Comparison of ENCODE assay signal across 10 mouse cellular contexts in genomic region chr17:29439992-29440391, GRCm38 (mm10). TPM values are rescaled to one million over a fixed set of nuclear protein-coding genes. Genes with fewer than 3 reads are reported as not detected.
DNase-seq lines count a peak whose midpoint lies in the region; ATAC-seq lines count a peak whose summit lies in the region.
"Had no signal": no experiment of that assay in that cellular context is flagged by ENCODE, and none has a peak within 500 bp of the region (broad histone marks: within the 10 kb centered on the region; RNA-seq: fewer than 3 reads in every experiment).

No protein-coding gene starts in this region.

- no peak overlapping the region for H3K4me3 ChIP-seq in neural tube, embryonic 13.5 days
- H3K4me3 ChIP-seq in neural tube, embryonic 15.5 days (replicated peaks), result no peak overlapping the region
- no peak overlapping the region for H3K4me3 ChIP-seq in intestine, embryonic 14.5 days (ENCODE audit: low read depth, low read length)
- no peak overlapping the region for H3K4me3 ChIP-seq in stomach, embryonic 15.5 days (replicated peaks)
- H3K4me3 ChIP-seq in kidney, embryonic 14.5 days (ENCODE audit: low read length), result no peak overlapping the region
- no peak overlapping the region for H3K4me3 ChIP-seq in hindbrain, embryonic 11.5 days (ENCODE audit: low read depth, low read length)

- 0 out of 2 replicates have a peak overlapping the region, but pooled peaks have one; percentile 38 for H3K27ac ChIP-seq in neural tube, embryonic 13.5 days (replicated peaks)
- H3K27ac ChIP-seq in neural tube, embryonic 15.5 days (replicated peaks), result no peak overlapping the region; the same call in 1 of the 2 replicates
- no peak overlapping the region for H3K27ac ChIP-seq in intestine, embryonic 14.5 days (ENCODE audit: low read depth)
- peak overlapping the region; percentile 32; the same call in 1 of the 2 replicates for H3K27ac ChIP-seq in stomach, embryonic 15.5 days
- no peak overlapping the region for H3K27ac ChIP-seq in kidney, embryonic 14.5 days (ENCODE audit: low read depth, low read length)
- H3K27ac ChIP-seq in hindbrain, embryonic 11.5 days (ENCODE audit: low read depth, low read length), result no peak overlapping the region; the same call in 1 of the 2 replicates

- H3K9ac ChIP-seq in neural tube, embryonic 13.5 days, result peak overlapping the region; percentile 22; the same call in 1 of the 2 replicates
- no peak overlapping the region for H3K9ac ChIP-seq in neural tube, embryonic 15.5 days (replicated peaks)
- H3K9ac ChIP-seq in intestine, embryonic 14.5 days (ENCODE audit: low read length), result no peak overlapping the region
- H3K9ac ChIP-seq in stomach, embryonic 15.5 days, result no peak overlapping the region
- H3K9ac ChIP-seq in kidney, embryonic 14.5 days (ENCODE audit: low read depth, low read length), result no peak overlapping the region
- no peak overlapping the region for H3K9ac ChIP-seq in hindbrain, embryonic 11.5 days (ENCODE audit: low read depth, low read length)

- H3K36me3 ChIP-seq in neural tube, embryonic 13.5 days, result no peaks in the 10 kb centered on the region
- no peaks in the 10 kb centered on the region for H3K36me3 ChIP-seq in neural tube, embryonic 15.5 days
- H3K36me3 ChIP-seq in intestine, embryonic 14.5 days (ENCODE audit: control insufficient read depth, insufficient read depth, low read length), result no peaks in the 10 kb centered on the region
- no peaks in the 10 kb centered on the region for H3K36me3 ChIP-seq in stomach, embryonic 15.5 days
- no peaks in the 10 kb centered on the region for H3K36me3 ChIP-seq in kidney, embryonic 14.5 days (ENCODE audit: control insufficient read depth, insufficient read depth, low read length)
- no peaks in the 10 kb centered on the region for H3K36me3 ChIP-seq in hindbrain, embryonic 11.5 days (ENCODE audit: control insufficient read depth, insufficient read depth, low read length)

- ATAC-seq in neural tube, embryonic 13.5 days (ENCODE audit: low read depth), result no peak
- no peak for ATAC-seq in neural tube, embryonic 15.5 days (ENCODE audit: low FRiP score)
- ATAC-seq in intestine, embryonic 14.5 days (replicated peaks; ENCODE audit: low FRiP score, low TSS enrichment, low read depth), result 0 out of 2 replicates have a peak, but pooled peaks have one; percentile 6
- ATAC-seq in stomach, embryonic 15.5 days (ENCODE audit: insufficient read depth, low FRiP score, low read depth), result 0 out of 2 replicates have a peak, but pooled peaks have one; percentile 14
- ATAC-seq in kidney, embryonic 14.5 days (ENCODE audit: low FRiP score, low TSS enrichment), result no peak
- no peak for ATAC-seq in hindbrain, embryonic 11.5 days (ENCODE audit: low FRiP score)

- H3K4me1 ChIP-seq in neural tube, embryonic 13.5 days (replicated peaks), result peaks cover 45% of the 10 kb centered on the region
- H3K4me1 ChIP-seq in neural tube, embryonic 15.5 days, result peaks cover 23% of the 10 kb centered on the region
- peaks cover 19% of the 10 kb centered on the region for H3K4me1 ChIP-seq in intestine, embryonic 14.5 days (replicated peaks; ENCODE audit: control insufficient read depth, insufficient read depth, low read length)
- H3K4me1 ChIP-seq in stomach, embryonic 15.5 days, result peaks cover 28% of the 10 kb centered on the region
- H3K4me1 ChIP-seq in kidney, embryonic 14.5 days (ENCODE audit: control insufficient read depth, insufficient read depth, low read length), result peaks cover 27% of the 10 kb centered on the region
- peaks cover 3% of the 10 kb centered on the region; the same call in 1 of the 2 replicates for H3K4me1 ChIP-seq in hindbrain, embryonic 11.5 days (replicated peaks; ENCODE audit: control insufficient read depth, insufficient read depth, low read length)

- H3K27me3 ChIP-seq in neural tube, embryonic 13.5 days, result no peaks in the 10 kb centered on the region
- H3K27me3 ChIP-seq in neural tube, embryonic 15.5 days (replicated peaks), result no peaks in the 10 kb centered on the region
- H3K27me3 ChIP-seq in intestine, embryonic 14.5 days (replicated peaks; ENCODE audit: control insufficient read depth, insufficient read depth, low read length), result no peaks in the 10 kb centered on the region
- no peaks in the 10 kb centered on the region for H3K27me3 ChIP-seq in stomach, embryonic 15.5 days (replicated peaks)
- H3K27me3 ChIP-seq in kidney, embryonic 14.5 days (ENCODE audit: control insufficient read depth, insufficient read depth, low read length), result no peaks in the 10 kb centered on the region
- no peaks in the 10 kb centered on the region for H3K27me3 ChIP-seq in hindbrain, embryonic 11.5 days (ENCODE audit: control insufficient read depth, insufficient read depth, low read length)

- peak; percentile 82 to 90 for DNase-seq in adrenal gland, adult (ENCODE audit: inconsistent age in 2 of 2, low spot score in 1 of 2)
- no peak for DNase-seq in adrenal gland, postnatal 4 days (ENCODE audit: low spot score in 2 of 2)
- DNase-seq in intestine, embryonic 14.5 days (ENCODE audit: low spot score), result no peak
- no peak for DNase-seq in hindbrain, embryonic 11.5 days (ENCODE audit: low spot score)
- DNase-seq: gastrocnemius, postnatal 36 days; thymus, postnatal 36 days had no signal

- H3K9me3 ChIP-seq in neural tube, embryonic 13.5 days, result no peaks in the 10 kb centered on the region
- H3K9me3 ChIP-seq in neural tube, embryonic 15.5 days (replicated peaks), result no peaks in the 10 kb centered on the region
- H3K9me3 ChIP-seq in intestine, embryonic 14.5 days (ENCODE audit: control insufficient read depth, low read length), result no peaks in the 10 kb centered on the region
- no peaks in the 10 kb centered on the region for H3K9me3 ChIP-seq in stomach, embryonic 15.5 days
- H3K9me3 ChIP-seq in kidney, embryonic 14.5 days (ENCODE audit: control insufficient read depth, low read length), result no peaks in the 10 kb centered on the region
- H3K9me3 ChIP-seq in hindbrain, embryonic 11.5 days (ENCODE audit: control insufficient read depth, low read length), result no peaks in the 10 kb centered on the region

- no peak overlapping the region for H3K4me2 ChIP-seq in neural tube, embryonic 13.5 days
- no peak overlapping the region for H3K4me2 ChIP-seq in neural tube, embryonic 15.5 days
- no peak overlapping the region for H3K4me2 ChIP-seq in intestine, embryonic 14.5 days (ENCODE audit: low read length)
- no peak overlapping the region for H3K4me2 ChIP-seq in stomach, embryonic 15.5 days
- no peak overlapping the region for H3K4me2 ChIP-seq in kidney, embryonic 14.5 days (replicated peaks; ENCODE audit: low read depth, low read length)
- H3K4me2 ChIP-seq in hindbrain, embryonic 11.5 days (replicated peaks; ENCODE audit: low read depth, low read length), result no peak overlapping the region

- 75% methylated on average over 4 of the region's 4 CpGs for WGBS in neural tube, embryonic 13.5 days
- 72% methylated on average over 4 of the region's 4 CpGs for WGBS in neural tube, embryonic 15.5 days
- 64% methylated on average over 4 of the region's 4 CpGs for WGBS in intestine, embryonic 14.5 days
- 61% methylated on average over 4 of the region's 4 CpGs for WGBS in stomach, embryonic 15.5 days
- WGBS in kidney, embryonic 14.5 days, result 64% methylated on average over 4 of the region's 4 CpGs
- 85% methylated on average over 4 of the region's 4 CpGs for WGBS in hindbrain, embryonic 11.5 days

RNA-seq across cellular contexts. Expression of gene Pim1, which starts 50.6 kb away (rescaled TPM):
- total RNA-seq in adrenal gland, postnatal 4 days (2021), result 10 to 100 TPM; 53.4 to 65.5 TPM
- 12.4 and 14.4 TPM in 2 replicates for polyA plus RNA-seq in neural tube, embryonic 13.5 days (2015; fragmentation: Nextera tagmentation; extraction: Ambion mirVana)
- 9.0 and 15.8 TPM in 2 replicates for polyA plus RNA-seq in neural tube, embryonic 15.5 days (2015; fragmentation: Nextera tagmentation; extraction: Ambion mirVana)
- 13.3 and 13.6 TPM in 2 replicates for polyA plus RNA-seq in intestine, embryonic 14.5 days (2014; fragmentation: Nextera tagmentation; extraction: Ambion mirVana)
- polyA plus RNA-seq in stomach, embryonic 15.5 days (2015; fragmentation: Nextera tagmentation; extraction: Ambion mirVana), result 11.5 and 20.9 TPM in 2 replicates
- polyA plus RNA-seq in kidney, embryonic 14.5 days (2014; fragmentation: Nextera tagmentation; extraction: Ambion mirVana), result 12.6 and 15.6 TPM in 2 replicates
- 16.8 and 18.1 TPM in 2 replicates for polyA plus RNA-seq in hindbrain, embryonic 11.5 days (2014; fragmentation: Nextera tagmentation; extraction: Ambion mirVana)

Comparison
In these comparisons a context has a peak if more than half of its experiments do, and no peak if none do; other contexts are left out.
1. DNase-seq: peak in adrenal gland, adult (2 of 2); none in adrenal gland, postnatal 4 days (0 of 2), intestine, embryonic 14.5 days (single experiment) and hindbrain, embryonic 11.5 days (single experiment).
2. H3K27ac ChIP-seq: peak in neural tube, embryonic 13.5 days (single experiment) and stomach, embryonic 15.5 days (single experiment); none in neural tube, embryonic 15.5 days (single experiment), intestine, embryonic 14.5 days (single experiment), kidney, embryonic 14.5 days (single experiment) and hindbrain, embryonic 11.5 days (single experiment).
3. ATAC-seq: peak in intestine, embryonic 14.5 days (single experiment) and stomach, embryonic 15.5 days (single experiment); none in neural tube, embryonic 13.5 days (single experiment), neural tube, embryonic 15.5 days (single experiment), kidney, embryonic 14.5 days (single experiment) and hindbrain, embryonic 11.5 days (single experiment).